Mouse (Mus musculus): Measurements from ENCODE around the gene Mogs.

- TF ChIP-seq CTCF (IDR thresholded peaks at IDR 0.05; ENCODE audit: low read depth) (no peak), EP300 (IDR thresholded peaks at IDR 0.05; ENCODE audit: low read depth) (no peak)
Observed at GRCm38 (mm10) chr6:83161442-83161841, 46.1 kb downstream of the Mogs start.

Data from liver, postnatal 0 days (tissue).